Mouse (Mus musculus) stomach, postnatal 0 days (tissue): Measurements from ENCODE around the gene Pitpnm2.

Experiments
- CTCF ChIP-seq: IDR thresholded peaks from 2 replicates; pipeline ENCODE4 v1.5.1; 2016; ENCODE audit warnings: antibody characterized with exemption, low read depth, mild to moderate bottlenecking, moderate library complexity
- EP300 ChIP-seq: optimal IDR thresholded peaks from 2 replicates; pipeline ENCODE3; 2016; ENCODE audit warnings: antibody characterized with exemption

GRCm38 (mm10) chr5:124102326-124102725 is 147.2 kb downstream of the Pitpnm2 start:
- TF ChIP-seq EP300 (no peak), CTCF (no peak)
